Mouse (Mus musculus) spleen, adult 2 months (tissue): ENCODE measurements at regions not wholly inside any gene's neighbourhood (a gene's known extent, or its start where the extent isn't known, plus 50 kb on each side); places are given as distances from the start of the nearest gene placed in this dataset.

ENCODE experiments used
- DNase-seq, 2 experiments: peaks; one replicate each; pipeline versions ENCODE4 v3.0.0 to v3.0.0-alpha.2; 2012 to 2021; ENCODE audit warnings: low spot score in 2 of 2, low read depth in 1 of 2
- H3K27ac ChIP-seq: fragments of 200-500 bp; 2 replicates; pipeline ENCODE4 v1.5.1; 2012; ENCODE audit warnings: low read length, inconsistent platforms; ENCODE audit not compliant: insufficient read depth
- H3K27me3 ChIP-seq: fragments of 200-500 bp; 2 replicates; pipeline ENCODE4 v1.6.1; 2012; ENCODE audit warnings: mild to moderate bottlenecking, moderate library complexity, low read length, inconsistent platforms; ENCODE audit not compliant: control insufficient read depth, insufficient read depth
- H3K36me3 ChIP-seq: fragments of 200-500 bp; 2 replicates; pipeline ENCODE4 v1.6.1; 2012; ENCODE audit warnings: mild to moderate bottlenecking, low read length, inconsistent platforms; ENCODE audit not compliant: control insufficient read depth, insufficient read depth
- H3K4me1 ChIP-seq: fragments of 200-500 bp; 2 replicates; pipeline ENCODE4 v1.6.1; 2011; ENCODE audit warnings: inconsistent platforms; ENCODE audit not compliant: control insufficient read depth, insufficient read depth, insufficient read length
- H3K4me3 ChIP-seq: fragments of 200-500 bp; 2 replicates; pipeline ENCODE4 v1.5.1; 2011; ENCODE audit warnings: mild to moderate bottlenecking, inconsistent platforms; ENCODE audit not compliant: insufficient read depth, insufficient read length; ENCODE audit errors: extremely low read depth
- CTCF ChIP-seq: fragments of 200-500 bp; IDR thresholded peaks from 2 replicates; pipeline ENCODE4 v1.5.1; 2011; ENCODE audit warnings: mild to moderate bottlenecking, inconsistent platforms; ENCODE audit not compliant: insufficient read depth, insufficient read length, insufficient replicate concordance; ENCODE audit errors: extremely low read depth
- POLR2A ChIP-seq: fragments of 200-500 bp; IDR thresholded peaks from 2 replicates; pipeline ENCODE4 v1.6.1; 2011; ENCODE audit warnings: low read depth, low read length, inconsistent platforms
- WGBS: fragments of 180-500 bp; shearing (Covaris S2); methylation state at CpG from one replicate; pipeline ENCODE4 v1.1.7; 2018; 5-methylcytosine and 5-hydroxymethylcytosine counted together

GRCm38 (mm10) chr1:154999501-155000131 is 99.8 kb downstream of the Ier5 start:
- H3K27ac ChIP-seq: no peak overlapping the region
- TF ChIP-seq CTCF (no peak), POLR2A (no peak)
- DNase-seq: no peak
- no peaks in the 10 kb centered on the region for H3K4me1 ChIP-seq
- 80% methylated on average over 9 of the region's 9 CpGs for WGBS
- H3K27me3 ChIP-seq: no peaks in the 10 kb centered on the region; the same call in 1 of the 2 replicates
- no peaks in the 10 kb centered on the region for H3K36me3 ChIP-seq
- no peak overlapping the region for H3K4me3 ChIP-seq

GRCm38 (mm10) chr1:154995778-154996390 is 103.6 kb downstream of the Ier5 start:
- no peaks in the 10 kb centered on the region for H3K4me1 ChIP-seq
- no peaks in the 10 kb centered on the region for H3K36me3 ChIP-seq
- no peak for TF ChIP-seq POLR2A
- no peaks in the 10 kb centered on the region; the same call in 1 of the 2 replicates for H3K27me3 ChIP-seq
- H3K27ac ChIP-seq: no peak overlapping the region
- WGBS: 77% methylated on average over 9 of the region's 9 CpGs
- no peak for DNase-seq
- no peak overlapping the region for H3K4me3 ChIP-seq

GRCm38 (mm10) chr1:154993927-154994856 is 105.2 kb downstream of the Ier5 start:
- H3K4me3 ChIP-seq: no peak overlapping the region
- no peak overlapping the region for H3K27ac ChIP-seq
- H3K36me3 ChIP-seq: no peaks in the 10 kb centered on the region
- TF ChIP-seq POLR2A (no peak), CTCF (no peak)
- DNase-seq: no peak
- 78% methylated on average over 21 of the region's 21 CpGs for WGBS
- H3K27me3 ChIP-seq: no peaks in the 10 kb centered on the region
- H3K4me1 ChIP-seq: no peaks in the 10 kb centered on the region

- no peak overlapping the region for H3K4me3 ChIP-seq
- 81% methylated on average over 7 of the region's 7 CpGs for WGBS
- H3K4me1 ChIP-seq: no peaks in the 10 kb centered on the region
- no peak for DNase-seq
- no peak for TF ChIP-seq POLR2A
- TF ChIP-seq CTCF: no peak
- no peaks in the 10 kb centered on the region for H3K36me3 ChIP-seq
- no peak overlapping the region for H3K27ac ChIP-seq
- H3K27me3 ChIP-seq: no peaks in the 10 kb centered on the region
These were observed 99.0 kb upstream of the Cacna1e start for GRCm38 (mm10) chr1:154983325-154983724.

GRCm38 (mm10) chr1:154982836-154983235 is 98.5 kb upstream of the Cacna1e start:
- TF ChIP-seq CTCF: no peak
- no peak overlapping the region for H3K4me3 ChIP-seq
- H3K27ac ChIP-seq: no peak overlapping the region
- no peaks in the 10 kb centered on the region for H3K27me3 ChIP-seq
- 88% methylated on average over 9 of the region's 9 CpGs for WGBS
- DNase-seq: no peak
- H3K36me3 ChIP-seq: no peaks in the 10 kb centered on the region
- no peaks in the 10 kb centered on the region for H3K4me1 ChIP-seq

- WGBS: 77% methylated on average over 8 of the region's 8 CpGs
- Histone ChIP-seq H3K4me1 (no peaks in the 10 kb centered on the region), H3K27me3 (no peaks in the 10 kb centered on the region), H3K36me3 (no peaks in the 10 kb centered on the region), H3K27ac (no peak overlapping the region), H3K4me3 (no peak overlapping the region)
- DNase-seq: no peak
- TF ChIP-seq POLR2A (no peak), CTCF (no peak)
These were observed 97.4 kb upstream of the Cacna1e start for GRCm38 (mm10) chr1:154981687-154982086.

GRCm38 (mm10) chr1:154975732-154976131 is 91.4 kb upstream of the Cacna1e start:
- H3K27me3 ChIP-seq: no peaks in the 10 kb centered on the region
- no peak for TF ChIP-seq POLR2A
- TF ChIP-seq CTCF: no peak
- 73% methylated on average over 4 of the region's 4 CpGs for WGBS
- no peak overlapping the region for H3K27ac ChIP-seq
- H3K4me1 ChIP-seq: no peaks in the 10 kb centered on the region
- DNase-seq: no peak
- no peaks in the 10 kb centered on the region for H3K36me3 ChIP-seq
- no peak overlapping the region for H3K4me3 ChIP-seq
